Mouse (Mus musculus) heart, adult 2 months (tissue): ENCODE measurements around the gene Ippk. TPM values are rescaled to one million over a fixed set of nuclear protein-coding genes. Genes with fewer than 3 reads are reported as not detected.

Experiments
- DNase-seq, 2 experiments: peaks; one replicate each; pipeline ENCODE4 v3.0.0; 2021
- H3K27ac ChIP-seq: fragments of 200-600 bp; 2 replicates; pipeline ENCODE4 v1.8.1; 2022
- H3K27me3 ChIP-seq: fragments of 200-500 bp; 2 replicates; pipeline ENCODE4 v1.6.1; 2012; ENCODE audit warnings: mild to moderate bottlenecking, low read length, inconsistent platforms, mixed read lengths; ENCODE audit not compliant: control insufficient read depth, insufficient read depth
- H3K36me3 ChIP-seq: fragments of 200-500 bp; 2 replicates; pipeline ENCODE4 v1.6.1; 2012; ENCODE audit warnings: low read length, inconsistent platforms; ENCODE audit not compliant: control insufficient read depth, insufficient read depth
- H3K4me1 ChIP-seq: fragments of 200-500 bp; 2 replicates; pipeline ENCODE4 v1.6.1; 2011; ENCODE audit warnings: low read length; ENCODE audit not compliant: control insufficient read depth, insufficient read depth
- H3K4me3 ChIP-seq: fragments of 200-600 bp; 2 replicates; pipeline ENCODE4 v1.8.1; 2022
- H3K79me2 ChIP-seq: fragments of 200-500 bp; replicated peaks from 2 replicates; pipeline ENCODE4 v1.6.1; 2012; ENCODE audit warnings: mild to moderate bottlenecking, inconsistent platforms, low read length, moderate library complexity, mixed read lengths; ENCODE audit not compliant: control insufficient read depth, insufficient read depth
- H3K9ac ChIP-seq: fragments of 200-500 bp; 2 replicates; pipeline ENCODE4 v1.6.1; 2012; ENCODE audit warnings: low read depth, mild to moderate bottlenecking, control low read depth, inconsistent platforms, low read length, mixed read lengths
- CTCF ChIP-seq: fragments of 200-600 bp; IDR thresholded peaks from 2 replicates; pipeline ENCODE4 v1.8.1; 2022; ENCODE audit warnings: antibody characterized with exemption, mild to moderate bottlenecking, moderate library complexity
- EP300 ChIP-seq: fragments of 200-500 bp; IDR thresholded peaks from 2 replicates; pipeline ENCODE4 v1.6.1; 2011; ENCODE audit warnings: low read depth, low read length, control low read depth; ENCODE audit not compliant: insufficient read depth
- POLR2A ChIP-seq: fragments of 200-500 bp; IDR thresholded peaks from 2 replicates; pipeline ENCODE4 v1.6.1; 2011; ENCODE audit warnings: mild to moderate bottlenecking, low read depth, low read length, control low read depth; ENCODE audit not compliant: insufficient read depth
- WGBS: fragments of 180-500 bp; shearing (Covaris S2); methylation state at CpG from one replicate; pipeline ENCODE4 v1.1.7; 2018; 5-methylcytosine and 5-hydroxymethylcytosine counted together
- intact Hi-C: fragments of 180-260 bp; cut with DNase I; formaldehyde crosslinking; loops from one replicate; pipeline ENCODE4 v1.15.1; 2025
- polyA plus RNA-seq: library from polyadenylated mRNA; depleted of rRNA; stranded (reverse); fragments of >200 nt; gene quantifications from 2 replicates; pipeline ENCODE4 v1.2.3, GENCODE M21; 2012; rRNA removed
- total RNA-seq, 2 experiments: library from RNA; stranded (reverse); gene quantifications; 2 replicates each; pipeline ENCODE4 v1.2.3; 2021

The Ippk gene
- total and polyA plus RNA-seq, 3 experiments: 4.3 to 7.3 (median 6.7) TPM

DNA sequence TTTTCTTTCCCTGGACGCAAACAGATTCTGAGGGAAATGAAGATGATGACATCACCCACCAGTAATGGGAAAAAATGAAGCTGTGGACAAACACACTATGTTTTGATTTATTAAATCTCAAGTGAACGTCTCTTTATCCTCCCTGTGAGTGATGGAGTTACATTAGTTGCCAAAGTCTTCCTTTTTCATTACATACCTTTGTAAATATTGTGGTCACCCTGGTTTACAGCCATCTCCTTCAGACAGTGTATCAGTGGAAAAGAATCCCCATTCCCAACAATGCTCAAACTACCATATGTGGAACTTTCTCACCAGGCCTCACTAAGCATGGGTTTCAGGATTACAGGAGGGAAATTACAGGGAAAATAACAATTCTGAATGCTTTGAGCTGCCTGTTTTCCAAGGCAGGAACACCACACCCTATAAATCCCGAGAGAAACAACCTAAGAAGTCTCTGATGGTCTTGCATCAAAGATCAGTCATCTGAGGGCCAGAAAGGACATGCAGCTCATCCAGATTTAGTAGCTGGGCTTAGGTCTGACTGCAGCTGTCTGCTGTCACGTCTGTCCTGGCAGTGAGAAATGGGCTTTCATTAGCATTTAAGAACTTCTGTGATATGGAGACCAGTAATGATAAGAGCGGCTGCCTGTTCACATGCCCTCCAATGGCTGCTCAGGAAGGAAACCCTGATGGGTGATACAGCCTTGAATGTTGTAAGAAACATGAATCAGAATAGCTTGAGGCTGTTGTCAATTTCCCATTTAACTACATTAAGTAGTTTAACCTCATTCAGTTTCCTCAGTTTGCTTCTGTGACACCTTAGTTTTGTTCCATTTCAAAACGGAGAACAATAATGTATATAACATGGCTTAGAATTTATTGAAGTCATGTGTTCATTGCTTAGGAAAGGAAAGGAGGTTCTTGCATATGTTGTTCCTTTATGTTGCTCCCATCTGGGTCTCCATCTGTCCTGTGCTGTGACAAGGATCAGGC, 71.6 kb downstream of the Ippk start, which contains the start of gene Tes3-ps:
TSS of gene Tes3-ps (plus strand) at position 943 of the 993 bp plus-strand sequence.
- Histone ChIP-seq H3K4me3 (no peak within 1 kb of the TSS), H3K9ac (no peak within 1 kb of the TSS), H3K36me3 (peaks cover 7% of the 10 kb centered on the region), H3K4me1 (peaks cover 9% of the 10 kb centered on the region), H3K79me2 (no peaks in the 10 kb centered on the region), H3K27me3 (no peaks in the 10 kb centered on the region), H3K27ac (peak within 1 kb of the TSS; percentile 69)
- TF ChIP-seq CTCF: no peak
- TF ChIP-seq POLR2A: no peak
- TF ChIP-seq EP300: no peak
- WGBS: 30% methylated on average over 6 of the region's 6 CpGs
- intact Hi-C loops: no loop called here
- DNase-seq: peak in 1 of 2 experiments; percentile 38

DNA sequence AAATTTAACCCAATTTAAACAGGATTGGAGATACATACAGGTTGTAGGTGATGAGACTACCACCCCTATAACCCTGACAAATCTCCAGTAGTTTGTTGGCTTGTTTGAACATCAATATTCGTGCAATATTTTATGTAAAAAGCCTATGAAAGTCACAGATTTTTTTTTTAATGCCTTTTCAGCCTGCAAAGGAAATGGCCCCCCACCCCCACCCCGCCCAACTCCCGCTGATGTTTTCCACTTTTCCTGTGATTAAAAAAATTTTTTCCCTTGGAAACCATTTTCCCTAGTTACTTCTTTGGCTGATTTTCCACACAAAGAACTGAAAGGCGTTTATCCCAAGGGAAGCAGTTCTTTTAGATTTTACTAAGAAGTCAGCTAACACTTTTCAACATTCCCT, 83.5 kb downstream of the Ippk start, which contains the start of gene Ecm2:
TSS of gene Ecm2 (plus strand) at position 301 of the 400 bp plus-strand sequence.
- peak within 1 kb of the TSS; percentile 93 for H3K27ac ChIP-seq
- H3K4me3 ChIP-seq: peak within 1 kb of the TSS; percentile 50
- H3K4me1 ChIP-seq: peaks cover 10% of the 10 kb centered on the region
- WGBS: 23% methylated on average over 4 of the region's 4 CpGs
- no peaks in the 10 kb centered on the region for H3K79me2 ChIP-seq
- intact Hi-C loops: loop anchor here (10.0 kb wide), 1 partner anchor 140 kb away; no protein-coding TSS in a partner anchor
- H3K27me3 ChIP-seq: no peaks in the 10 kb centered on the region
- H3K36me3 ChIP-seq: peaks cover 19% of the 10 kb centered on the region
- TF ChIP-seq CTCF (no peak), EP300 (no peak), POLR2A (peak; percentile 46; the same call in 1 of the 2 replicates)
- peak within 1 kb of the TSS; percentile 69 for H3K9ac ChIP-seq
- DNase-seq: no peak

- Histone ChIP-seq H3K9ac (peak overlapping the region; percentile 69), H3K36me3 (peaks cover 19% of the 10 kb centered on the region), H3K27me3 (no peaks in the 10 kb centered on the region), H3K27ac (peak overlapping the region; percentile 93), H3K4me3 (peak overlapping the region; percentile 50), H3K4me1 (peaks cover 10% of the 10 kb centered on the region), H3K79me2 (no peaks in the 10 kb centered on the region)
- 37% methylated on average over 4 of the region's 4 CpGs for WGBS
- TF ChIP-seq EP300: no peak
- no peak for TF ChIP-seq CTCF
- no peak for TF ChIP-seq POLR2A
- intact Hi-C loops: loop anchor here (2.0 to 10.0 kb wide), 3 partner anchors 25 to 141 kb away; no protein-coding TSS in a partner anchor
- peak in 1 of 2 experiments; percentile 20 for DNase-seq
Measured at GRCm38 (mm10) chr13:49505776-49506175, 84.7 kb downstream of the Ippk start.

- WGBS: 23% methylated on average over 3 of the region's 3 CpGs
- peak overlapping the region; percentile 93 for H3K27ac ChIP-seq
- H3K4me1 ChIP-seq: peaks cover 10% of the 10 kb centered on the region
- intact Hi-C loops: loop anchor here (2.0 to 10.0 kb wide), 3 partner anchors 26 to 142 kb away; no protein-coding TSS in a partner anchor
- peak in 1 of 2 experiments; percentile 21 for DNase-seq
- no peaks in the 10 kb centered on the region for H3K79me2 ChIP-seq
- peak overlapping the region; percentile 9; the same call in 1 of the 2 replicates for H3K4me3 ChIP-seq
- TF ChIP-seq CTCF (no peak), EP300 (no peak), POLR2A (peak; percentile 42; the same call in 1 of the 2 replicates)
- no peaks in the 10 kb centered on the region for H3K27me3 ChIP-seq
- H3K9ac ChIP-seq: no peak overlapping the region
- peaks cover 19% of the 10 kb centered on the region for H3K36me3 ChIP-seq
Measured at GRCm38 (mm10) chr13:49507176-49507575, 86.1 kb downstream of the Ippk start.

Other genes with a start within 250 kb of the Ippk start
- gene Ninj1, start 233.8 kb upstream of the Ippk start, total RNA-seq: 100 to 1,000 TPM; 108 to 152 TPM
- 157 and 220 TPM in 2 replicates for gene Ninj1, start 233.8 kb upstream of the Ippk start, polyA plus RNA-seq
- gene Card19, start 205.2 kb upstream of the Ippk start, total RNA-seq: 100 to 1,000 TPM; 138 to 184 TPM
- 179 and 234 TPM in 2 replicates for gene Card19, start 205.2 kb upstream of the Ippk start, polyA plus RNA-seq
- gene Susd3, start 172.5 kb upstream of the Ippk start, total RNA-seq: under 1 TPM; 0.32 to 0.63 TPM
- gene Susd3, start 172.5 kb upstream of the Ippk start, polyA plus RNA-seq: 1.1 and 1.4 TPM in 2 replicates
- 1 to 10 TPM in 1 of 2 experiments, under 1 TPM in 1; 0.96 to 1.0 TPM for gene Fgd3, start 100.9 kb upstream of the Ippk start, total RNA-seq
- 0.96 and 0.97 TPM in 2 replicates for gene Fgd3, start 100.9 kb upstream of the Ippk start, polyA plus RNA-seq
- gene Bicd2, start 79.7 kb upstream of the Ippk start, total RNA-seq: 10 to 100 TPM; 72.4 to 77.6 TPM
- 44.5 and 64.2 TPM in 2 replicates for gene Bicd2, start 79.7 kb upstream of the Ippk start, polyA plus RNA-seq
- gene Tes3-ps, start 72.1 kb downstream of the Ippk start, total RNA-seq: 1 to 10 TPM in 1 of 2 experiments, under 1 TPM in 1; 0.99 to 1.4 TPM
- 0.08 and 0.09 TPM in 2 replicates for gene Tes3-ps, start 72.1 kb downstream of the Ippk start, polyA plus RNA-seq
- 10 to 100 TPM; 13.4 to 15.4 TPM for gene Ecm2, start 83.6 kb downstream of the Ippk start, total RNA-seq
- gene Ecm2, start 83.6 kb downstream of the Ippk start, polyA plus RNA-seq: 8.2 and 14.8 TPM in 2 replicates
- 10 to 100 TPM; 13.8 to 16.7 TPM for gene Aspn, start 123.2 kb downstream of the Ippk start, total RNA-seq
- gene Aspn, start 123.2 kb downstream of the Ippk start, polyA plus RNA-seq: 4.3 and 12.0 TPM in 2 replicates
- gene Omd, start 161.2 kb downstream of the Ippk start, total RNA-seq: 1 to 10 TPM; 1.1 to 1.6 TPM
- gene Omd, start 161.2 kb downstream of the Ippk start, polyA plus RNA-seq: 0.94 and 1.2 TPM in 2 replicates
- gene Ogn, start 186.8 kb downstream of the Ippk start, total RNA-seq: 10 to 100 TPM; 69.0 to 74.7 TPM
- 27.4 and 71.7 TPM in 2 replicates for gene Ogn, start 186.8 kb downstream of the Ippk start, polyA plus RNA-seq
- gene Cenpp, start 231.5 kb downstream of the Ippk start, total RNA-seq: 1 to 10 TPM; 1.8 to 2.4 TPM
- 0.57 and 1.1 TPM in 2 replicates for gene Cenpp, start 231.5 kb downstream of the Ippk start, polyA plus RNA-seq
- 10 to 100 TPM; 19.3 to 19.4 TPM for gene Nol8, start 231.8 kb downstream of the Ippk start, total RNA-seq
- gene Nol8, start 231.8 kb downstream of the Ippk start, polyA plus RNA-seq: 1.4 and 3.2 TPM in 2 replicates